Mouse (Mus musculus) lung, embryonic 15.5 days (tissue): Measurements from ENCODE around the gene Dclre1a. TPM values are rescaled to one million over a fixed set of nuclear protein-coding genes. Genes with fewer than 3 reads are reported as not detected.
"Not testable (repeated sequence)": the region's sequence is repeated elsewhere in the genome, so short reads cannot be mapped to it uniquely, and the experiment has no call there.

Experiments used
- ATAC-seq: fragments of 200-750 bp; cut with Nextera tagmentation; 2 replicates; pipeline ENCODE4 v1.8.0; 2017; ENCODE audit warnings: moderate number of reproducible peaks, borderline replicate concordance; ENCODE audit not compliant: low FRiP score, low TSS enrichment; ENCODE audit errors: extremely low read depth
- H3K27ac ChIP-seq: fragments of 300-500 bp; sonication (generic); 2 replicates; pipeline ENCODE4 v1.5.1; 2015; ENCODE audit warnings: moderate library complexity, mild to moderate bottlenecking, inconsistent platforms
- H3K27me3 ChIP-seq: fragments of 300-500 bp; sonication (generic); 2 replicates; pipeline ENCODE4 v1.6.1; 2015; ENCODE audit warnings: inconsistent platforms
- H3K36me3 ChIP-seq: fragments of 300-500 bp; sonication (generic); 2 replicates; pipeline ENCODE4 v1.6.1; 2015; ENCODE audit warnings: inconsistent platforms
- H3K4me1 ChIP-seq: fragments of 300-500 bp; sonication (generic); 2 replicates; pipeline ENCODE4 v1.6.1; 2015; ENCODE audit warnings: inconsistent platforms
- H3K4me2 ChIP-seq: fragments of 300-500 bp; sonication (generic); 2 replicates; pipeline ENCODE4 v1.6.1; 2015; ENCODE audit warnings: inconsistent platforms, mild to moderate bottlenecking, moderate library complexity
- H3K4me3 ChIP-seq: fragments of 300-500 bp; sonication (generic); 2 replicates; pipeline ENCODE4 v1.5.1; 2015; ENCODE audit warnings: mild to moderate bottlenecking, inconsistent platforms
- H3K9ac ChIP-seq: fragments of 300-500 bp; sonication (generic); 2 replicates; pipeline ENCODE4 v1.6.1; 2015; ENCODE audit warnings: inconsistent platforms
- H3K9me3 ChIP-seq: fragments of 300-500 bp; sonication (generic); 2 replicates; pipeline ENCODE4 v1.6.1; 2016; ENCODE audit warnings: inconsistent platforms
- WGBS: fragments of 180-500 bp; shearing (Covaris S2); methylation state at CpG from one replicate; pipeline ENCODE4 v1.1.7; 2015; 5-methylcytosine and 5-hydroxymethylcytosine counted together
- polyA plus RNA-seq: library from polyadenylated mRNA; unstranded; fragments of >200 nt; fragmentation: Nextera tagmentation; extraction: Ambion mirVana; gene quantifications from 2 replicates; pipeline ENCODE4 v1.2.1, GENCODE M21; 2015

The Dclre1a gene
- polyA plus RNA-seq, 1 experiment from 2014 or later: 21.1 TPM

DNA sequence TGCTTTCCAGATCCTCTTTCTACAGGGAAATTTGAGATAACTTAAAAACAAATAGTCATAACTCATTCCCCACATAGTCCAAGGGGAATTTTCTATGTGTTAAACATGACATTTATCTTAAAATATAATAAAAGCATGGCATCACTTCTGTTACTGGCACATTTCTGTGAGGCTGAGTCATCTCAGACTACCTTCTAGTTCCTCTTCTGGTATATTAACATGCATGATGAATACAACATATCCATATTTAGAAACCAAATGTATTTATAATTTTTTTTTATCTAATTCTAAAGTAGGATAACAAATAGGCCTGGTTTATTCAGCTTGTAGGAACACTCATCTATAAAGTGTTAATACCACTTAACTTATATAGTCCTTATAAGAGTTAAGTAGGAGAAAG, 2.0 kb downstream of the Dclre1a start:
- H3K4me1 ChIP-seq: peaks cover 40% of the 10 kb centered on the region
- no peak overlapping the region for H3K4me3 ChIP-seq
- H3K27ac ChIP-seq: no peak overlapping the region
- H3K36me3 ChIP-seq: peaks cover 20% of the 10 kb centered on the region
- H3K4me2 ChIP-seq: no peak overlapping the region
- H3K27me3 ChIP-seq: no peaks in the 10 kb centered on the region
- no peaks in the 10 kb centered on the region for H3K9me3 ChIP-seq
- no peak for ATAC-seq
- H3K9ac ChIP-seq: no peak overlapping the region

DNA sequence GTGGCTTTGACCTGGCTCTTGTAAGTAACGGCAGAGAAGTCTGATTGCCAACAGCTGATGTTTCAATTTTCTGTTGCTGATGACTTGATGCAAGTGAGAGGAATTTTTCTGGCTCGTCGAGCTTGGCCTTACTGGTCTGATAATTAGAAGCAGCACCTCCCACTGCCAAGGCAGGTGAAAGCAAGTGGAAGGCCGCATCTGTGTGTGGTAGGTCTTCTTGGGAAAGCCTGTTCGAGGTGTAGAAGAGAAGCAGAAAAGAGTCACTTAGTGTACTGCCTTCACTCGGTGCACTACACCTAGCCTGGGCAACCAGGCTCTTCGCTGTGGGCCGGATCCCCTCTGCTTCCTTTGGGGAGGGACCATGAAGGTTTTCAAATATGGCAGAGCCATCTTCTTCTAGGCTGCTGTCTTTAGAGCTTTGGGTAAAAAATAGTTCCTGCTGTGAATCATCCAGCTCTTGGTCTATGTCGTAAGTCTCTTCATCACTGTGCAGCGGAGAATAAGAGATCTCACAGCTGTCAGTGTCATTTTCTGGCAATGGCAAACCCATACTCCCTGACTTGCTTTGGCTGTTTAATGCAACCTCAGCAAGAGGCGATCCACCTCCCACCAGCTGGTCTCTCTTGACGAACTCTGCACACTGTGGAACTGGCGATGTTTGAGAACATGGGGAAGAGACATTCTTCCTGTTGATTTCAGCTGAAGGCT, 3.2 kb downstream of the Dclre1a start:
- WGBS: 75% methylated on average over 13 of the region's 13 CpGs
- Histone ChIP-seq H3K27me3 (no peaks in the 10 kb centered on the region), H3K27ac (peak overlapping the region; percentile 74), H3K4me3 (no peak overlapping the region), H3K36me3 (peaks cover 28% of the 10 kb centered on the region), H3K9me3 (no peaks in the 10 kb centered on the region), H3K9ac (no peak overlapping the region), H3K4me2 (no peak overlapping the region), H3K4me1 (peaks cover 32% of the 10 kb centered on the region)
- peak; percentile 37; the same call in 1 of the 2 replicates for ATAC-seq

DNA sequence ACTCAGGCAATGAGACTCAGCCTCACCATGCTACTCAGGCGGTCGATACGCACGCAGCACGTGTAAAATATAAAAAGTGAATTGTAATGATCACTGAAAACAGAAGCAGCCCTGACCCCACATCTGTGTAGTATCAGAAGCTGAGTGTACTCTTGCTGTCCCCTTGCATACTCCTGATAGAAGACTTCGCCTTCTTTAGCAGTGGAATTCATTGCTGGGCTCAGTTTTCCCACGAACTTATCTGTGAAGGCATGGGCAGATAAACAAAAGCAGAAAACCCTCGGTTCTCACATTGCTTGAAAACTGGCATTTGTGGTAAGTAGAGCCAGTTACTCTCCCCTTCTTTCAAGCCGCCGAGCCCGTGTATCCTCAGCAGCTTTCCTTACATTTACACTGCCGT, 4.7 kb downstream of the Dclre1a start:
- WGBS: 87% methylated on average over 12 of the region's 12 CpGs
- Histone ChIP-seq H3K36me3 (peaks cover 29% of the 10 kb centered on the region), H3K4me3 (no peak overlapping the region), H3K4me2 (no peak overlapping the region), H3K27me3 (no peaks in the 10 kb centered on the region), H3K9me3 (no peaks in the 10 kb centered on the region), H3K27ac (no peak overlapping the region), H3K9ac (no peak overlapping the region), H3K4me1 (peaks cover 28% of the 10 kb centered on the region; the same call in 1 of the 2 replicates)
- no peak for ATAC-seq

DNA sequence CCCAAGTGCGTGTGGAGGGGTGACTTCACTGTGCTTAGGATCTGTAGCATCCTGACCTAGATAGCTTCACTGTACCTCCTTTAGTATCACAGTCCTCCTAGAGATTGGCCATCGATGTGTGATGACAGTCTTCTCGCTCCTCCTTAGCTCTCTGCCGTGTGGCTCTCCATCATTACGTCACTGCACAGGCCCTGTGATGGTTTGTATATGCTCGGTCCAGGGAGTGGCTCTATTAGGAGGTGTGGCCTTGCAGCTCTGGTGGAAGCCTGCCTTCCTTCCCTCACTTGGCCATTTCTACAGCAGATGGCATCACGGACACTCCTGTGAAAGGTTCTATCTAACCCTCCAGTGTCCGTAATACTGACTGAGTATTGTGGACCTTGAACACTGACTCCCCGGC, 12.3 kb downstream of the Dclre1a start:
- WGBS: 82% methylated on average over 9 of the region's 9 CpGs
- no peak for ATAC-seq
- Histone ChIP-seq H3K27me3 (no peaks in the 10 kb centered on the region), H3K27ac (no peak overlapping the region), H3K4me2 (no peak overlapping the region), H3K36me3 (peaks cover 27% of the 10 kb centered on the region), H3K9ac (no peak overlapping the region), H3K4me3 (no peak overlapping the region), H3K4me1 (peaks cover 27% of the 10 kb centered on the region), H3K9me3 (no peaks in the 10 kb centered on the region)

DNA sequence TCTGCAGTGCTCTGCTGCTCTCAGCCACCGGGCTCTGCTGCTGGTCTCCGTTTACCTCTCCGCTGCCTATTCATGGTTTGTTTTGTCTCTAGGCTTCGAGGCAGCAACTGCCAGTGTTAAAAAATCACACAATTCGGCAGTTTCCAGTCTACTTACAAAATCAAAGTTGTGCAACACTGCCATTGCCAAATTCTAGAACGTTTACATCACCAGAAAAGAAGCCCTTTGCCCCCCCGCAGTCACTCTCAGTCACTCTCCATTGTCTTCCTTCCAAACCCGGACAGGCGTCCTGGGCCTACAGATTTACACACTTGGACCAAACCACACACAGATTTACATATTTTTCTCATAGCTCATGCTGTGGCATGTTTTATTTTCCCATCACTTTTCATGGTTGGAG, 13.0 kb downstream of the Dclre1a start:
- H3K36me3 ChIP-seq: peaks cover 20% of the 10 kb centered on the region
- WGBS: 56% methylated on average over 9 of the region's 9 CpGs
- no peaks in the 10 kb centered on the region for H3K9me3 ChIP-seq
- no peak overlapping the region for H3K4me3 ChIP-seq
- no peak overlapping the region for H3K9ac ChIP-seq
- no peak overlapping the region for H3K4me2 ChIP-seq
- no peak; the same call in 1 of the 2 replicates for ATAC-seq
- H3K27ac ChIP-seq: peak overlapping the region; percentile 60; the same call in 1 of the 2 replicates
- no peaks in the 10 kb centered on the region for H3K27me3 ChIP-seq
- H3K4me1 ChIP-seq: peaks cover 27% of the 10 kb centered on the region

DNA sequence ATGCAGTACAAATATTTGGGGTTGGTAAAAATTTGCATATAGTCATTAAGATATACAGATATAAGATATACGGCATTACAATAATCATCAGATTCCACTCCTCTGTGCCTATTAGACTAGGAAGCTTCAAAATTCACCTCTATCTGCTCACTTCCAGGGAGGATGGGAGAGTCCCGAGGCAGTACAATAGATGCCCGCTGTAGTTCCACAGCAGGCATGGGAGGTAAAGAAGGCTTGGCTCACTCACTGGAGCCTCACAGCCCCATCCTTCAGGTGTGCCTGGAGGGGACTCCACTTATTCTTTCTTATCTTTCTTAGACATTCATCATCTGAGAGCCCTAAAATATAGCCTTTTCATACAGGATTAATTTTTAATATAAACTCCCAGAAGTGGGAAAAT, 13.7 kb downstream of the Dclre1a start:
- no peak for ATAC-seq
- H3K4me1 ChIP-seq: peaks cover 27% of the 10 kb centered on the region

DNA sequence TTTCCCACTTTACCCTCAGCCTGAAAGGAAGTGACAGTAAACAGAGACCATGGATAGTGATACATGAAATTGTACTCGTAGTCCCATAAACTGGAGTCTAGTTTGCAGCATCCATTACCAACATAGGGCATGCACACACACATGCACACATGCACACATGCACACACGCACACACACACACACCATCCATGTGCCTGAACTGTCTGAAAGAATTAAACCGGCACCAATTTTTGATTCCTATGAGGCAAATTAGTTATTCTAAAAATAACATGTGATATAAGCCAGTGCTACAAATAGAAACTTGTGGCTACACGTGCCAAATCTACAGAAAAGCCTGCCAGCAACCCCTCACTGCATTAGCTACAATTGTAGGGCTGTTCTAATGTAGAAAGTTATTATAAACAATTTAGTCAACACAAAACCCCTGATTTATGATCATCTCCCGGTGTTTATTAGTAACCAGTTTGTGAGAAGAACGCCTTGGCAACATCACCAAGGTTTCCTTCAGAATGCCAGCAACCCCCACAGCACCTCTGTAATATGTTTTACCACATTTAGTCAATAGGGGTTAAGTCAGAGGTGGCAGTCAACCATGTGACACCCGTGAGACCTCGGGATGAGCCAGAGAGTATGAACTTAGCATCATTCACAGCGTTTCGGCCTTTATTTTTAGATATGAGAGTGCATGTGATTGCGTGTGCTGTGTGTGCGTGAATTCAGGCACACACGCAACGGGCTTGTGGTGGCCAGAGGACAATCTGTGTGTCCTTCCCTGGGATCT, 14.5 kb downstream of the Dclre1a start:
- peak overlapping the region; percentile 79 for H3K27ac ChIP-seq
- WGBS: 54% methylated on average over 14 of the region's 14 CpGs
- H3K9ac ChIP-seq: no peak overlapping the region

More for the DNA sequence above, 13.7 kb downstream of the Dclre1a start:
- H3K27me3 ChIP-seq: no peaks in the 10 kb centered on the region
- no peak overlapping the region for H3K4me2 ChIP-seq
- H3K36me3 ChIP-seq: peaks cover 19% of the 10 kb centered on the region; the same call in 1 of the 2 replicates
- no peak overlapping the region; the same call in 1 of the 2 replicates for H3K27ac ChIP-seq
- H3K4me3 ChIP-seq: no peak overlapping the region
- H3K9ac ChIP-seq: no peak overlapping the region
- 83% methylated on average over 3 of the region's 3 CpGs for WGBS
- no peaks in the 10 kb centered on the region for H3K9me3 ChIP-seq

DNA sequence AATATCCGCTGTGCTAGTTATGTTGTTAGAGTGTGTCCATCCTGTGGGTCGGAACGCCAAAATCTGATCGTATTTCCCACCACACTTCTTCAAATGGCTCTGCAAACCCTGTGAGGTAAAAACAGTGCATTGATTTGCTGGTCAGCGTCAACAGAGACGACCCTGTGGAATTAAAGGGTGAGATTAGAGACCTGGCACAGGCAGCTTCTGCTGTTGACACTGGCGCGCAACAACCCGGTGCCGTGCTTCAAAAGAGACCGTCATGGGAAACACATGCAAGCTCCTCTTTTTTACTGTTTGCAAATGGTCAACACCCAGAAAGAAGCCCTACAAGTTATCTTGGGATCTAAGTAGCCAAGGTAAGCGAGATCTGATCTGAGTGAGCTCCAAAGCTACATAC, 16.8 kb downstream of the Dclre1a start:
- no peak overlapping the region for H3K9ac ChIP-seq
- H3K36me3 ChIP-seq: peaks cover 5% of the 10 kb centered on the region; the same call in 1 of the 2 replicates
- 78% methylated on average over 12 of the region's 12 CpGs for whole genome bisulfite sequencing
- H3K27ac ChIP-seq: no peak overlapping the region
- no peak for ATAC-seq
- H3K27me3 ChIP-seq: no peaks in the 10 kb centered on the region
- peaks cover 27% of the 10 kb centered on the region for H3K4me1 ChIP-seq
- H3K9me3 ChIP-seq: no peaks in the 10 kb centered on the region
- H3K4me3 ChIP-seq: no peak overlapping the region
- H3K4me2 ChIP-seq: no peak overlapping the region

More for the DNA sequence above, 14.5 kb downstream of the Dclre1a start:
- Histone ChIP-seq H3K4me2 (no peak overlapping the region), H3K9me3 (no peaks in the 10 kb centered on the region), H3K27me3 (no peaks in the 10 kb centered on the region), H3K36me3 (peaks cover 19% of the 10 kb centered on the region; the same call in 1 of the 2 replicates), H3K4me1 (peaks cover 27% of the 10 kb centered on the region), H3K4me3 (no peak overlapping the region)
- peak; percentile 66; the same call in 1 of the 2 replicates for ATAC-seq

DNA sequence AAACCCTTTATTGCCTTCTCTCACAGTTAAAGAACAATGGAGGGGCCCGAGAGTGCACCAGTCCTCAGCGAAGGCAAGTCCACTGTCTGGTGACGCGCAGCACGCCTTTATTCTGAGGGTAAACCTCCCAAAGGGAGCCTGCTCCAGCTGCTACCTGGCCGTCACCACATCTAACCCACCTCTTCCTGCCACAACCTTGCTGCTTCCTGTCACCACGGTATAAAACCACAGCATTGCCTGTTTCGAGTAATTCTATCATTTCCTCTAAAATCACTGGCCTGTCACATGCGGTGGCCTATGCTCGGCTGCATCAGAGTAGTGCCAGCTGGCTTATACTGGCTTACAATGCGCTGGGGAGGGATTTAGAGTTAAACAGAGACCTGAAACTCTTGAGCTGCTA, 17.5 kb downstream of the Dclre1a start:
- not testable (repeated sequence) for H3K4me3 ChIP-seq, H3K27me3 ChIP-seq, ATAC-seq, H3K9me3 ChIP-seq, H3K9ac ChIP-seq, H3K27ac ChIP-seq, H3K4me2 ChIP-seq, H3K36me3 ChIP-seq
- H3K4me1 ChIP-seq: peaks cover 27% of the 10 kb centered on the region
- no CpG with 5 or more reads among the region's 11 CpGs for WGBS

DNA sequence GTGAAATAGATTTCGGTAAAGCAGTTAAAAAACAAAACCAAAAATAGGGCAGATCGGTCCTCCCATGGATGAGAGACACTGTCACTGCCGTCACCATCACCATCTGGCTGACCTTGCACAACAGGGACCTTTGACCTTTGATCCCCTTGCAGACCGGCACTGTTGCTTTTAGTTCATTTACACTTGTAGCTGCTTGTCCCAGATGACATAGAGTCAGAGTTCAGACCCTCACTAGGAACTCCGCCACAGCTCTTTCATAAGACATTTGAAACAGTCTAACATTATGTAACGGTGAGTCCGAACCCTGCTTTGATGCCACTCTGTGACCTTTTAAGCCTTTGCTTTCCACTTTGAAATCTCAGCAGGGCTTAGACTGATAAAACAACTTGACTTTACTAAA, 28.6 kb downstream of the Dclre1a start:
- WGBS: no CpG with 5 or more reads among the region's 7 CpGs
- not testable (repeated sequence) for H3K4me2 ChIP-seq, H3K9ac ChIP-seq, H3K27me3 ChIP-seq, H3K27ac ChIP-seq, ATAC-seq, H3K4me1 ChIP-seq, H3K36me3 ChIP-seq, H3K9me3 ChIP-seq, H3K4me3 ChIP-seq

DNA sequence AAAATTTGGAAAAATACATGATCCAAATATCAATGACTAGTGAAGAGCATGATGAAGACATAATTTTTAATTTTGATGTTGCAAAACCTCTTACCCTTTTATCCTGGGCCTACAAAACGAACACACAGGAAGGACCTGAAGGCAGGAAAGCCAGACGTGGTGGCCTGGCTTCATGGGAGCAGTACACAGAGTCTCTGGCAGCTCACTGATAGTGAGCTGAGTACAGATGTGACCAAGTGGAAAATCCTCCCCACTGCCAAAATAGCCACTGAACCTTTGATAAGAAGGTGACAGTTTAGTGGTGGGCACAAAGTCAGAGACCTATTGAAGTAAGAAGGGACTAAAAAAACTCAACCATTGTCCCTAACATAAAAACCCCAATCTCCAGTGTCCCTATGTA, 34.5 kb downstream of the Dclre1a start:
- H3K27ac ChIP-seq, H3K4me2 ChIP-seq, H3K4me3 ChIP-seq, H3K9ac ChIP-seq, H3K27me3 ChIP-seq, H3K9me3 ChIP-seq, H3K4me1 ChIP-seq, H3K36me3 ChIP-seq, ATAC-seq: not testable (repeated sequence)
- no CpG with 5 or more reads among the region's 2 CpGs for WGBS

DNA sequence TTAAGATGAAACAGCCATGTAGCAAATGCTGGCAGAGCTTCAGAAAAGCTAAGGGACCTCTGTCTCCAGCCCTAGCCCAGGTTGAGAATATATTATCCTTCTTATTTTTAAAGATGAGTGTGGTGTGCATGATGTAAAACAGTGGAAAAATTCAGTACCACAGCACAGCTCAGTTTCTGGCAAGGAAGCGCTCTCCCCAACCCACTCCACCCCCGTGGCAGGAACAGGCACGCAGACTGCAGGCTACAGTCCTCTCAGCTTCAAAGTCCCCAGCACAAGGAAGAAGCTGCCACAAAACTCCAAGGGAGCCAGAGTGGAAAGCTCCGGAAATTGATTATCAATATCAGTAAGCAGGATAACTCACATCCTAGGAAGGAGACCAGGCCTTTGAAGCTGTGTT, 36.8 kb downstream of the Dclre1a start:
- WGBS: no CpG with 5 or more reads among the region's 4 CpGs
- 0 out of 2 replicates have a peak, but pooled peaks have one; percentile 49 for ATAC-seq
- H3K27ac ChIP-seq, H3K9me3 ChIP-seq, H3K4me1 ChIP-seq, H3K27me3 ChIP-seq, H3K36me3 ChIP-seq, H3K4me2 ChIP-seq, H3K9ac ChIP-seq, H3K4me3 ChIP-seq: not testable (repeated sequence)
